Mouse (Mus musculus): ENCODE results near the gene Cpped1. TPM values are rescaled to one million over a fixed set of nuclear protein-coding genes. Genes with fewer than 3 reads are reported as not detected.

Cpped1 gene
- polyA plus RNA-seq, 1 experiment = 29.6 TPM

DNA sequence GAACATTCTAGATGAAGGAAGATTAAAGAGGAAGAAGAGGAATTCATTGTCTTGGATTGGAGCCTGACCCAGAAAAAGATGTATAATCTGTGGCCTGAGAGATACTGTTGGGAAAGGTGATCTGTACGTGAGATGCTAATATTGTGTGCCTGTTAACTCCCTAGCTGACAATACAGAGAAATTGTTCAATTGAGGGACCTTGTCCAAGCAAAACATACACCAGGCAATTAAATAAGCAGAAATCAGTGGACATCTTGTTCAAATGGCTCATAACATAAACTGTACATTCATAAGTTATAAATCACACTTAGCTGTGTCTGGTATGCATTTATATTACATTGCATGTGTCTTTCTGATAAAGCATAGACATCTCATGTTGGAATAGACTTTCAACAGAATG, 134.9 kb downstream of the Cpped1 start:
- H3ac ChIP-seq (ENCODE audit: control insufficient read depth, insufficient read length) = no peak overlapping the region
- no peaks in the 10 kb centered on the region for H3K27me3 ChIP-seq (ENCODE audit: control insufficient read depth, insufficient read depth, insufficient read length)
- no peak overlapping the region for H3K4me3 ChIP-seq
- no peak overlapping the region for H3K4me2 ChIP-seq (ENCODE audit: low read depth)
- H3K79me2 ChIP-seq (ENCODE audit: control insufficient read depth, insufficient read depth) = no peaks in the 10 kb centered on the region
- H3K36me3 ChIP-seq (ENCODE audit: control insufficient read depth, insufficient read depth) = no peaks in the 10 kb centered on the region
- TF ChIP-seq MYOG (IDR thresholded peaks at IDR 0.05; ENCODE audit: control insufficient read depth in 1 of 3, insufficient read depth in 1 of 3, insufficient read length in 2 of 3, low read depth in 2 of 3) = no peak

DNA sequence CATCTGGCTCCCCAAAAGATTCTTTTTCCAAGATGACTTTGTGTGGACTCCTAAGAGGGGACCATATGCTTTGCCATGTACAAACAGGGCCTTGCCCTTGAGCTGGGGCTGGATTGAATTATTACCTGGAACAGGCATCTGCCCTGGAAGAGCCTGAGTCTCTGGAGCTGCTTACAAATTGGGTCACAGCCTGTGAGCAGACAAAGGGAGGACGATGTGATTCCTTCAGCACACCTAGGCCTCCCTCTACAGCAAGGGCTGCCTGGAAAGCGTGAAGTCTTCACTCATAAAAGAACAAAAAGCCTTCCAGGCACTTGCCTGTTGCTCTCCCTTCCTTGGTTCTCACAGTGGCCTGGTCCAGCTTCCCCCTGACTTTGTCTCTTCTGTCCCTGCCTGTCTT, 136.9 kb downstream of the Cpped1 start:
- H3K79me2 ChIP-seq (ENCODE audit: control insufficient read depth, insufficient read depth) = no peaks in the 10 kb centered on the region
- no peaks in the 10 kb centered on the region for H3K27me3 ChIP-seq (ENCODE audit: control insufficient read depth, insufficient read depth, insufficient read length)
- H3K4me3 ChIP-seq = no peak overlapping the region
- H3K4me2 ChIP-seq (ENCODE audit: low read depth) = no peak overlapping the region
- no peak for TF ChIP-seq MAX (IDR thresholded peaks at IDR 0.05; ENCODE audit: low read depth)
- TF ChIP-seq POLR2AphosphoS2 (IDR thresholded peaks at IDR 0.05; ENCODE audit: insufficient read length, low read depth) = no peak
- no peak for TF ChIP-seq USF1 (IDR thresholded peaks at IDR 0.05; ENCODE audit: low read depth)
- TF ChIP-seq SRF (IDR thresholded peaks at IDR 0.05; ENCODE audit: control insufficient read depth, insufficient read length, low read depth) = no peak
- no peak for TF ChIP-seq REST (IDR thresholded peaks at IDR 0.05; ENCODE audit: insufficient read depth, insufficient read length)
- no peak for TF ChIP-seq E2F4 (IDR thresholded peaks at IDR 0.05; ENCODE audit: insufficient read depth)
- no peak overlapping the region for H3ac ChIP-seq (ENCODE audit: control insufficient read depth, insufficient read length)
- H3K36me3 ChIP-seq (ENCODE audit: control insufficient read depth, insufficient read depth) = no peaks in the 10 kb centered on the region

DNA sequence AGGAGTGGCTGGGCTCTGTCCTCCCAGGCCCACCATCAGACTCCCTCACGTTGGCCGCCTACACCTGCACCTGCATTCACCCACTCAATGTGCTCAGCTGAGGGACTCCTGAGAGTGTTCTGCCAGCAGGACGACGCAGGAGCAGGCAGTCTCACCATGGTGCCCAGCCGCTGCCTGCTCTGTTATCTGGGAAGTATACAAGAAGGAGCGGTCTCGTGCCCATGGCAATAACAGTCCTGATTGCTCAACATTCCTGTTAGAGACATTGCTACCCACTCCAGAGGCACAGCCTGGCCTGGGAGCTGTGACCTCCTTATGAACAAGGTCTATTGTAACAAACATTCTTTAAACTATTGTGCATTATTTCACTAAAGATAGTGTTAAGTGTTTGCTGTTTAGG, 151.3 kb downstream of the Cpped1 start:
- no peaks in the 10 kb centered on the region for H3K27me3 ChIP-seq (ENCODE audit: control insufficient read depth, insufficient read depth, insufficient read length)
- no peak overlapping the region for H3ac ChIP-seq (ENCODE audit: control insufficient read depth, insufficient read length)
- no peaks in the 10 kb centered on the region for H3K79me2 ChIP-seq (ENCODE audit: control insufficient read depth, insufficient read depth)
- H3K4me2 ChIP-seq (ENCODE audit: low read depth) = no peak overlapping the region
- H3K4me3 ChIP-seq = no peak overlapping the region
- no peak for TF ChIP-seq POLR2A (IDR thresholded peaks at IDR 0.05; ENCODE audit: insufficient read length, low read depth)
- TF ChIP-seq CEBPB (IDR thresholded peaks at IDR 0.05; ENCODE audit: insufficient read depth, poor library complexity, severe bottlenecking) = no peak
- TF ChIP-seq MYOG (IDR thresholded peaks at IDR 0.05; ENCODE audit: control insufficient read depth in 1 of 3, insufficient read depth in 1 of 3, insufficient read length in 2 of 3, low read depth in 2 of 3) = no peak
- TF ChIP-seq SRF (IDR thresholded peaks at IDR 0.05; ENCODE audit: control insufficient read depth, insufficient read length, low read depth) = no peak
- TF ChIP-seq USF1 (IDR thresholded peaks at IDR 0.05; ENCODE audit: low read depth) = no peak
- no peak for TF ChIP-seq E2F4 (IDR thresholded peaks at IDR 0.05; ENCODE audit: insufficient read depth)
- no peak for TF ChIP-seq MAX (IDR thresholded peaks at IDR 0.05; ENCODE audit: low read depth)
- TF ChIP-seq TCF12 (IDR thresholded peaks at IDR 0.05; ENCODE audit: insufficient read depth, poor library complexity, severe bottlenecking) = no peak
- TF ChIP-seq TCF3 (IDR thresholded peaks at IDR 0.05; ENCODE audit: insufficient read length, low read depth) = no peak
- TF ChIP-seq REST (IDR thresholded peaks at IDR 0.05; ENCODE audit: insufficient read depth, insufficient read length) = no peak
- no peak for TF ChIP-seq MYOD1 (IDR thresholded peaks at IDR 0.05; ENCODE audit: control insufficient read depth in 1 of 3, insufficient read length in 2 of 3, low read depth in 2 of 3)
- no peak for TF ChIP-seq POLR2AphosphoS2 (IDR thresholded peaks at IDR 0.05; ENCODE audit: insufficient read length, low read depth)
- H3K36me3 ChIP-seq (ENCODE audit: control insufficient read depth, insufficient read depth) = no peaks in the 10 kb centered on the region

DNA sequence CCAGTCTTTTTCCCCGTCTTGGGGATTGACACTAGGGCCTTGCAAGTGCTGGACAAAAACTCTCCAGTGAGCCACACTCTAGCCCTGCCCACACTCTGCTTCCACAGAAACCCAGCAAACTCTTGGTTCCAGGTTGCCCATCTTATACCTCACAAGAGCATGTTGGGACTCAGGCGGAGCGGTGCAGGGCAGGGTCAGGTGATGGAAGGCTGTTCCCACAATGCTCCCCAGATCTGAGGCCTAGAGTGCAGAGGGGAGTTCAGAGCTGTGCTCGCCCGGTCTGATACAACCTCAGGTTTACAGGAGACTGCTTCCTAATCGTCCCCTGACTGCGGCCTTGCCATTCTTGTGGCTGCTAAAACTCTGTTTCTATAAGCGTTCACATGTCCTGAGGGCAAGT, 151.8 kb downstream of the Cpped1 start:
- Histone ChIP-seq H3K4me3 (no peak overlapping the region), H3ac (ENCODE audit: control insufficient read depth, insufficient read length) (no peak overlapping the region), H3K4me2 (ENCODE audit: low read depth) (no peak overlapping the region), H3K79me2 (ENCODE audit: control insufficient read depth, insufficient read depth) (no peaks in the 10 kb centered on the region), H3K36me3 (ENCODE audit: control insufficient read depth, insufficient read depth) (no peaks in the 10 kb centered on the region), H3K27me3 (ENCODE audit: control insufficient read depth, insufficient read depth, insufficient read length) (no peaks in the 10 kb centered on the region)
- no peak for TF ChIP-seq MYOG (IDR thresholded peaks at IDR 0.05; ENCODE audit: control insufficient read depth in 1 of 3, insufficient read depth in 1 of 3, insufficient read length in 2 of 3, low read depth in 2 of 3)
- TF ChIP-seq E2F4 (IDR thresholded peaks at IDR 0.05; ENCODE audit: insufficient read depth) = no peak
- TF ChIP-seq TCF12 (IDR thresholded peaks at IDR 0.05; ENCODE audit: insufficient read depth, poor library complexity, severe bottlenecking) = no peak
- TF ChIP-seq POLR2AphosphoS2 (IDR thresholded peaks at IDR 0.05; ENCODE audit: insufficient read length, low read depth) = no peak
- TF ChIP-seq MAX (IDR thresholded peaks at IDR 0.05; ENCODE audit: low read depth) = no peak
- no peak for TF ChIP-seq TCF3 (IDR thresholded peaks at IDR 0.05; ENCODE audit: insufficient read length, low read depth)
- no peak for TF ChIP-seq REST (IDR thresholded peaks at IDR 0.05; ENCODE audit: insufficient read depth, insufficient read length)

DNA sequence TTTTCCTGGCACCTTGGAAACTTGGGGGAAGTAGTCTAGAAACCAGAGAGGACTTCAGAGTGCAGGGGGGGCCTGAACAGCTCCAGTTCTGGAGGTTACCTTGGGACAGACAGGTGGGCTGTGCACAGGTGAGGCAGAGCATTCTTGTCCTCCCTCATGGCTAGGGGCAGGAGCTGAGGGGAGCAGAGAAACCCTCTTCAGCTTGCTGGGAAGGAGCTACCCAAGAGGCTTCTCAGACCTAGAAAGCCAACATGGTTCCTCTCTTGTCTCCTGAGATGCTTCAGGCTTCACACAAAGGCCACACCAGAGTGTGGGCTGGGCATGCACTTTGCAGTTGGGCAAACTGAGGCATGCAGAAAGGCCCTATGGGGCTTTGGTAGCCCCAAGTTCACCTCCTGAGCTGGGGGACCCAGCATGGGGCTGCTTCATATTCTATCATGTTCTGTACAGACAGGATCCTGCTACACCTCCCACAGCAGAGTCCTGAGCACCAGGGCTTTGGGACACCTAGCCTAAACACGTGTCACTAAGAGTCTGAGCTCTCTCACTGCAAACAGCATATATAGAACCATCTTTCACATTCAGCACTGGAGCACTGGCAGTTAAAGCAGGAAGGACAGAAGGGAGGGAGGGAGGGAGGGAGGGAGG, 152.5 kb downstream of the Cpped1 start:
- H3K36me3 ChIP-seq (ENCODE audit: control insufficient read depth, insufficient read depth) = no peaks in the 10 kb centered on the region
- H3K4me3 ChIP-seq = no peak overlapping the region
- TF ChIP-seq MYOG (IDR thresholded peaks at IDR 0.05; ENCODE audit: control insufficient read depth in 1 of 3, insufficient read depth in 1 of 3, insufficient read length in 2 of 3, low read depth in 2 of 3) (no peak), TCF12 (IDR thresholded peaks at IDR 0.05; ENCODE audit: insufficient read depth, poor library complexity, severe bottlenecking) (no peak), SRF (IDR thresholded peaks at IDR 0.05; ENCODE audit: control insufficient read depth, insufficient read length, low read depth) (no peak), E2F4 (IDR thresholded peaks at IDR 0.05; ENCODE audit: insufficient read depth) (no peak), USF1 (IDR thresholded peaks at IDR 0.05; ENCODE audit: low read depth) (no peak), MYOD1 (IDR thresholded peaks at IDR 0.05; ENCODE audit: control insufficient read depth in 1 of 3, insufficient read length in 2 of 3, low read depth in 2 of 3) (no peak), CEBPB (IDR thresholded peaks at IDR 0.05; ENCODE audit: insufficient read depth, poor library complexity, severe bottlenecking) (no peak), TCF3 (IDR thresholded peaks at IDR 0.05; ENCODE audit: insufficient read length, low read depth) (no peak), POLR2AphosphoS2 (IDR thresholded peaks at IDR 0.05; ENCODE audit: insufficient read length, low read depth) (no peak), POLR2A (IDR thresholded peaks at IDR 0.05; ENCODE audit: insufficient read length, low read depth) (no peak), REST (IDR thresholded peaks at IDR 0.05; ENCODE audit: insufficient read depth, insufficient read length) (no peak), MAX (IDR thresholded peaks at IDR 0.05; ENCODE audit: low read depth) (no peak)
- H3K4me2 ChIP-seq (ENCODE audit: low read depth) = no peak overlapping the region
- H3K79me2 ChIP-seq (ENCODE audit: control insufficient read depth, insufficient read depth) = no peaks in the 10 kb centered on the region
- no peak overlapping the region for H3ac ChIP-seq (ENCODE audit: control insufficient read depth, insufficient read length)
- H3K27me3 ChIP-seq (ENCODE audit: control insufficient read depth, insufficient read depth, insufficient read length) = no peaks in the 10 kb centered on the region

All from myocyte (in vitro differentiated cells).